Mouse (Mus musculus) liver, embryonic 16.5 days (tissue): Measurements from ENCODE around the gene Gm17490. TPM values are rescaled to one million over a fixed set of nuclear protein-coding genes. Genes with fewer than 3 reads are reported as not detected.
A peak's percentile ranks its signal among the peaks of the same experiment; 100 is the strongest.

Source experiments
- ATAC-seq: fragments of 200-750 bp; cut with Nextera tagmentation; 2 replicates; pipeline ENCODE4 v1.8.0; 2017; ENCODE audit warnings: low read depth, mild to moderate bottlenecking, moderate number of reproducible peaks, moderate library complexity
- H3K27ac ChIP-seq: fragments of 300-500 bp; sonication (generic); 2 replicates; pipeline ENCODE4 v1.5.1; 2014; ENCODE audit warnings: mild to moderate bottlenecking, low read length
- H3K27me3 ChIP-seq: fragments of 300-500 bp; sonication (generic); 2 replicates; pipeline ENCODE4 v1.6.1; 2014; ENCODE audit warnings: low read depth, low read length, mixed read lengths; ENCODE audit not compliant: control insufficient read depth, insufficient read depth
- H3K36me3 ChIP-seq: fragments of 300-500 bp; sonication (generic); 2 replicates; pipeline ENCODE4 v1.6.1; 2014; ENCODE audit warnings: mild to moderate bottlenecking; ENCODE audit not compliant: control insufficient read depth, insufficient read depth
- H3K4me1 ChIP-seq: fragments of 300-500 bp; sonication (generic); 2 replicates; pipeline ENCODE4 v1.6.1; 2014; ENCODE audit warnings: low read depth, low read length, mixed read lengths; ENCODE audit not compliant: control insufficient read depth
- H3K4me2 ChIP-seq: fragments of 300-500 bp; sonication (generic); 2 replicates; pipeline ENCODE4 v1.6.1; 2014; ENCODE audit warnings: low read depth, low read length, mixed read lengths
- H3K4me3 ChIP-seq: fragments of 300-500 bp; sonication (generic); 2 replicates; pipeline ENCODE4 v1.5.1; 2014; ENCODE audit warnings: low read depth, mild to moderate bottlenecking, low read length
- H3K9ac ChIP-seq: fragments of 300-500 bp; sonication (generic); 2 replicates; pipeline ENCODE4 v1.6.1; 2014; ENCODE audit warnings: low read depth, low read length
- H3K9me3 ChIP-seq: fragments of 300-500 bp; sonication (generic); replicated peaks from 2 replicates; pipeline ENCODE4 v1.6.1; 2016; ENCODE audit warnings: low read length; ENCODE audit not compliant: control insufficient read depth
- WGBS: fragments of 180-500 bp; shearing (Covaris S2); extraction: QIAGEN DNeasy Blood & Tissue Kit; methylation state at CpG from one replicate; pipeline ENCODE4 v1.1.7; 2014; ENCODE audit not compliant: insufficient replicate concordance; 5-methylcytosine and 5-hydroxymethylcytosine counted together
- polyA plus RNA-seq: library from polyadenylated mRNA; unstranded; fragments of >200 nt; fragmentation: Nextera tagmentation; extraction: Ambion mirVana; gene quantifications from 2 replicates; pipeline ENCODE4 v1.2.1, GENCODE M21; 2015

Gene Gm17490
- polyA plus RNA-seq, 1 experiment from 2014 or later, result not detected

DNA sequence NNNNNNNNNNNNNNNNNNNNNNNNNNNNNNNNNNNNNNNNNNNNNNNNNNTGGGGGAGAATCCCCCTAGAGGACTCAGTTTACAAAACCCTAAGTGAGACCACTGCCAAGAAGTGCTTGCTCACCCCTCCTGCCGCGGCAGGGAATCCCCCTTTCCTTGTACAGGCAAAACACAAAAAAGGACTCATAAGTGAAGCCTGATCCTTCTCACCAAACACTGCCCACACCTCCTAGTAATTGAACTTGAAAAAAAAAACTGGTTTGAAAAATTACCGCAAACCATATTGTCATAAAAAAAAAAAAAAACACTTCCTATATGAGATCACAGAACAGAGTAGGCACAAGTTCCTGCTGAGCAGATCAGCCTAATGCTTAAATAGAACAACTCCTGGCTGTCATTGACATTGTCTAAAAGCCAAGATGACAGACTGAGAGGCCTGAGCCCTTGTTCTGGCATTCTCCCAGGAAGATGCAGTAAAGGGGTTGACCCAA is 16.4 kb upstream of the Gm17490 start, which contains the start of gene Il2ra:
Gene Il2ra (plus strand): TSS at position 357 of the 491 bp plus-strand sequence.
- ATAC-seq, result no peak
- H3K36me3 ChIP-seq, result no peaks in the 10 kb centered on the region
- no peaks in the 10 kb centered on the region for H3K4me1 ChIP-seq
- 70% methylated on average over 3 of the region's 3 CpGs for WGBS
- H3K4me3 ChIP-seq, result no peak within 1 kb of the TSS
- no peak within 1 kb of the TSS for H3K9ac ChIP-seq
- H3K27me3 ChIP-seq, result no peaks in the 10 kb centered on the region
- no peaks in the 10 kb centered on the region for H3K9me3 ChIP-seq
- no peak within 1 kb of the TSS for H3K27ac ChIP-seq
- H3K4me2 ChIP-seq, result no peak within 1 kb of the TSS

DNA sequence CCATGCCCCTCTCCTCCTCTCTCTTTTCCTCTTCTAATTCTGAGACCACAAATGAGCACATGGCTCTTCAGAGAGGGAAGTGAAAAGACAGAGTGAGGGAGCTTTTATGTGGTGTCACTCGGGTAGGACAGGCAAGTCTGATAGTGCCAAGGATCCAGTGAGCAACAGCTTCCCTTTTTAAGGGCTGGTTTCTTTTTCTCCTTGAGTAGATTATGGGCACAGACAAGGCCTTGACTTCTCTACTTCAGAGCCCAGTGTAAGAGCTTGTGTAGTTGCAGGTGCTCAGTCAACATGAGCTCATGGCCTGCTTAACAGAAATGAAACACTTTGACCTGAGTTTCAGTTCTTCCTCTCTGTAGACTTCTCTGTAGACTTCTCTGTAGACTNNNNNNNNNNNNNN is 11.1 kb upstream of the Gm17490 start:
- Histone ChIP-seq H3K4me2 (no peak overlapping the region), H3K27me3 (no peaks in the 10 kb centered on the region), H3K9me3 (no peaks in the 10 kb centered on the region), H3K9ac (no peak overlapping the region), H3K4me1 (no peaks in the 10 kb centered on the region), H3K4me3 (no peak overlapping the region), H3K27ac (no peak overlapping the region), H3K36me3 (no peaks in the 10 kb centered on the region)
- WGBS, result 9% methylated on average over 1 of the region's 1 CpGs
- ATAC-seq, result 0 out of 2 replicates have a peak, but pooled peaks have one; percentile 21

DNA sequence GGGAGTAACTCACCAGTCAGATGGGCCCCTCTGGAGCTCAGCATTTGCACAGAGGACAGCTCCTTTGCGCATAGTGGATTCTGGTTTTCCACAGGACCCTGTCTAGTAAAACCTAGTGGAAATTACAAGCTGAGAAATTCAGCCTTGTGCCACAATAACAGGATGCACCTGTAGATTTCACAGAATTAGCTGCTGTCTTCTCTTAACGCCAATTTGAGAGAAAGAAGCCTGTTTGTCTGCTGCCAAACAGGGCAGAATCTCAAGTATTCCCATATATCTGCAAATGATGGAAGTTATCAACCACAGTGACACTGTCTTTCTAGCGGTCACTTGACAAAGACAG is 10.0 kb upstream of the Gm17490 start:
- ATAC-seq, result no peak
- no peak overlapping the region for H3K9ac ChIP-seq
- no peak overlapping the region for H3K27ac ChIP-seq
- H3K27me3 ChIP-seq, result no peaks in the 10 kb centered on the region
- no peaks in the 10 kb centered on the region for H3K36me3 ChIP-seq
- no peak overlapping the region for H3K4me3 ChIP-seq
- no peak overlapping the region for H3K4me2 ChIP-seq
- no peaks in the 10 kb centered on the region for H3K9me3 ChIP-seq
- H3K4me1 ChIP-seq, result no peaks in the 10 kb centered on the region
- WGBS, result 59% methylated on average over 3 of the region's 3 CpGs

DNA sequence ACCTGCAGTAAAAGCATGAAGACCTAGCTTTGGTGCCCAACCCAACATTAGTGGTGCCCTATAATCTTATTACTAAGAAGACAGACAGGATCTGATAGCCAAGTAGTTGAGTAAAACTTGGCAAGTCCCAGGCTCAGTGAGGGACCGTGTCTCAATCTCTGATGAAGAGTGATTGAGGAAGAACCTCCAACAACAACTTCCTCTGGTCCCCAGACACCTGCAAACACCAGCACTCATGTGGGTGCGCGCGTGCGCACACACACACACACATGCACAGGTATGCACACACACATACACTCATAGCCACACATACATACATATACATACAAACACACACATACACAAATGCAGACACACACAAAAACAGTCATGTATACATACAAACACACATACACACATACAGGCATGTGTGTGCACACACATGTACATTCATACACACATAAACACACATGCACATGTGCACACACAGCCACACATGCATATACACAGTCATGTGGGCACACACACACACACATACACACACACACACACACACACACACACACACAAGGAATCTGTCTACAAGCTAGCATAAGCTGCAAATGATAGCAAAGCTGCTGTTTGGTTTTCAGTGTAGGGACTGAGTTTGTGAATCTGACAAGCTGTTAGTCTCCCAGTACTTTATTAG is 9.5 kb upstream of the Gm17490 start:
- WGBS, result 72% methylated on average over 5 of the region's 5 CpGs
- H3K27me3 ChIP-seq, result no peaks in the 10 kb centered on the region
- no peak for ATAC-seq

DNA sequence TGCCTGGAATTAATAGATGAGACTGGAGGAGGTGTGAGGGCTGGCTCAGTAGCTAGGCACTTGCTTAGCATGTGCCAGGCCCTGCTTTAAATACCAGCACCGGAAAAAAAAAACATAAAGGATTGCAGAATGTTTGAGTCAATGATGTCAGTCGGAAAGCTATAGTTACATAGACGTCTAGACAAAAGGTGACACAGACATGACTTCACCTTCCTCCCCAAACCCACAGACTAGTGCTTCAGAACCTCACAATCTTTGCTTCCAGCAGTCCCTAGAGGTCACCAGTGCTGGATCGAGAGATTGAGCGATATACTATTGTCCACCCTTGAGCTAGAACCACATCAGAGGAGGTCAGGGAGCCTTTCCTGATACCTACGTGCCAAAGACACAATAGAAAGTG is 9.0 kb upstream of the Gm17490 start:
- Histone ChIP-seq H3K9me3 (no peaks in the 10 kb centered on the region), H3K27ac (no peak overlapping the region), H3K36me3 (no peaks in the 10 kb centered on the region), H3K9ac (no peak overlapping the region), H3K4me2 (no peak overlapping the region), H3K4me3 (no peak overlapping the region), H3K27me3 (no peaks in the 10 kb centered on the region), H3K4me1 (no peaks in the 10 kb centered on the region)
- ATAC-seq, result no peak
- 70% methylated on average over 6 of the region's 6 CpGs for WGBS

More for the DNA sequence above, 9.5 kb upstream of the Gm17490 start:
- Histone ChIP-seq H3K4me2 (no peak overlapping the region), H3K4me3 (no peak overlapping the region), H3K9ac (no peak overlapping the region), H3K27ac (no peak overlapping the region), H3K9me3 (no peaks in the 10 kb centered on the region), H3K36me3 (no peaks in the 10 kb centered on the region), H3K4me1 (no peaks in the 10 kb centered on the region)

DNA sequence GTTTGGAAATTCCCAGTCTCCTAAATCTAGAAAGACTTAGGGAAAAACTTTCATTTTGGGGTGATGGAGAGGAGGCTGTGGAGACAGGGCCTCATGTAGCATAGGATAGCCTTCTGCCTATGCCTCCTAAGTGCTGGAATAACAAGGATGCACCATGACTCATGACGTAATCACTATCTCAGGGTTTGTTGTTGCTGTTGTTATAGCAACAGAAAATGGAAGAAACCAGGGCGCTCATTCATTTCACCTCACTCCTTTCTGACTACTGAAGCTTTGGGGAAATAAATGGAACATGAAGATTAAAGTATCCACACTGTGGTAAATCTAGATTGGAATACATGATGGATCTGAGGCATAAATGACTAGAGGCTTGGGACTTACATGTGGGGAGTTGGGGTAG is 2.3 kb downstream of the Gm17490 start:
- Histone ChIP-seq H3K36me3 (no peaks in the 10 kb centered on the region), H3K27me3 (no peaks in the 10 kb centered on the region), H3K27ac (no peak overlapping the region), H3K9ac (no peak overlapping the region), H3K4me1 (no peaks in the 10 kb centered on the region), H3K4me2 (no peak overlapping the region), H3K9me3 (no peaks in the 10 kb centered on the region), H3K4me3 (no peak overlapping the region)
- no peak for ATAC-seq
- 58% methylated on average over 2 of the region's 2 CpGs for WGBS

DNA sequence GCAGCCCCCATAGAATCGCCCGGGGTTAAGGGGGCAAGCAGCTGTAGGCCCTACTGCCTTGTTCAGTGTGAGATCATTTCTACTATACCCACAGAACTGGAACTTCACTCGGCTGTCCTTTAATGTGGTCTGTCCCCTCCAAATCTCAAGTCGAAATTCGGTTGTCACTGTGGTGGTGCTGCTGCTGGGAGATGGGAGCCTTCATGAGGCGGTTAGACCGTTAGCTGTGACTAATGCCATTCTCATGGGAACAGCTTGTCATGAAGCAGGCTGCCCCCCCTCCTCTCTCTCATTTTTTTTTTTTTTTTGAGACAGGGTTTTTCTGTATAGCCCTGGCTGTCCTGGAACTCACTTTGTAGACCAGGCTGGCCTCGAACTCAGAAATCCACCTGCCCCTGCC is 2.9 kb downstream of the Gm17490 start:
- no peak for ATAC-seq
- Histone ChIP-seq H3K4me3 (no peak overlapping the region), H3K27me3 (no peaks in the 10 kb centered on the region), H3K9ac (no peak overlapping the region), H3K4me1 (no peaks in the 10 kb centered on the region), H3K27ac (no peak overlapping the region), H3K9me3 (no peaks in the 10 kb centered on the region), H3K36me3 (no peaks in the 10 kb centered on the region), H3K4me2 (no peak overlapping the region)
- 74% methylated on average over 8 of the region's 8 CpGs for WGBS

DNA sequence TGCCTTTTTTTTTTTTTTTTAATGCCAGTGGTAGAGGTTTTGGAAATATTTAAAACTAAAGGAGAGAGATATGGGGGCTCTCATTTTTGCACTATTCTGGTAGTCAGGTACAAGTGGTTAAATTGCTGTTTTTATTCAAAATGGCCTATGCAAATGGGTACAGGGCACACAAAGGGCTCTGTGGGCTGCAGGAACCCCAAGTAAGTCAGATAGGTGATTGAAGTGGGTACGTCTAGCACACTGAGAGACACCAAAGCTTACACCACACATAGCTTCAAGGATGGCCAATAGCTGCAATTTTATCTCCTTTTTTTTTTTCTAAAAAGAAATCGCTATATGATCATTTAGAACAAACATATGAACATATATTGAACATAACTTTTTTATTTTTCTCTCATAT is 6.5 kb downstream of the Gm17490 start:
- Histone ChIP-seq H3K9me3 (no peaks in the 10 kb centered on the region), H3K36me3 (no peaks in the 10 kb centered on the region), H3K4me2 (no peak overlapping the region), H3K4me3 (no peak overlapping the region), H3K27me3 (no peaks in the 10 kb centered on the region), H3K4me1 (no peaks in the 10 kb centered on the region), H3K9ac (no peak overlapping the region), H3K27ac (no peak overlapping the region)
- 38% methylated on average over 2 of the region's 2 CpGs for WGBS
- ATAC-seq, result no peak

DNA sequence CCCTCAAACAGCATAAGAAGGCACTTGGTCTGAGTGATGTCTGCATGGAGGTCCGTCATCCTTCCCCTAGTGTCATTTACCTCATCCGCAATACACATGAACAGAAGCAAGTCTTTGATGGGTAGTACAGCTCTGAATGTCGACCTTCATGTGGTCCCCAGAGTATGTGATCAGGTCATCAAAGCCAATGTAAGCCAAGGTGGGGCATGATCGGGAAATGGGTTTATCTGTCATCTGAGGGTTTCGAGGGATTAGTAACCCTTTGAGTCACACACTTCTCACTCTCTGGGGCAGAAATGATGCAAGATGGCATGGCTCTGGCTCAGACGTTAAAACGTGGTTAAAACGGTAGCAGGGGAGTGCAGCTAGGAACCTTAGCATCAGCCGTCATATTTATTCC is 9.2 kb downstream of the Gm17490 start:
- Histone ChIP-seq H3K9me3 (no peaks in the 10 kb centered on the region), H3K9ac (no peak overlapping the region), H3K4me2 (no peak overlapping the region), H3K27me3 (no peaks in the 10 kb centered on the region), H3K4me1 (no peaks in the 10 kb centered on the region), H3K27ac (no peak overlapping the region), H3K36me3 (no peaks in the 10 kb centered on the region), H3K4me3 (no peak overlapping the region)
- WGBS, result 69% methylated on average over 9 of the region's 9 CpGs
- no peak for ATAC-seq
